Mouse (Mus musculus) layer of hippocampus, adult 18-20 months (tissue): ENCODE results near the gene Csrnp3. TPM values are rescaled to one million over a fixed set of nuclear protein-coding genes. Genes with fewer than 3 reads are reported as not detected.
"Not testable (repeated sequence)": the region's sequence is repeated elsewhere in the genome, so short reads cannot be mapped to it uniquely, and the experiment has no call there.

ENCODE experiments used
- DNase-seq, 2 experiments: peaks; one replicate each; pipeline ENCODE4 v3.0.0; 2022; ENCODE audit warnings: low spot score in 2 of 2
- long read RNA-seq: library from polyadenylated mRNA; stranded (forward); transcript quantifications from one replicate; pipeline ENCODE4 v2.0.0, GENCODE M21; 2021
- total RNA-seq, 2 experiments: library from RNA; stranded (reverse); gene quantifications; 2 replicates each; pipeline ENCODE4 v1.2.3; 2021

Csrnp3 gene
- 10 to 100 TPM; 74.2 to 76.7 TPM for total RNA-seq
- long read RNA-seq, full-length matches to known transcripts: 11 of 21 reads
- long read RNA-seq, partial matches to known transcripts: 1 of 21 reads
- long read RNA-seq, other reads (novel, unspliced or antisense): 9 of 21 reads

GRCm38 (mm10) chr2:65845551-65845950 lies at the start of gene Csrnp3:
Gene Csrnp3, plus strand, starts transcription at chr2:65845767.
- DNase-seq: peak; percentile 76 to 85

DNA sequence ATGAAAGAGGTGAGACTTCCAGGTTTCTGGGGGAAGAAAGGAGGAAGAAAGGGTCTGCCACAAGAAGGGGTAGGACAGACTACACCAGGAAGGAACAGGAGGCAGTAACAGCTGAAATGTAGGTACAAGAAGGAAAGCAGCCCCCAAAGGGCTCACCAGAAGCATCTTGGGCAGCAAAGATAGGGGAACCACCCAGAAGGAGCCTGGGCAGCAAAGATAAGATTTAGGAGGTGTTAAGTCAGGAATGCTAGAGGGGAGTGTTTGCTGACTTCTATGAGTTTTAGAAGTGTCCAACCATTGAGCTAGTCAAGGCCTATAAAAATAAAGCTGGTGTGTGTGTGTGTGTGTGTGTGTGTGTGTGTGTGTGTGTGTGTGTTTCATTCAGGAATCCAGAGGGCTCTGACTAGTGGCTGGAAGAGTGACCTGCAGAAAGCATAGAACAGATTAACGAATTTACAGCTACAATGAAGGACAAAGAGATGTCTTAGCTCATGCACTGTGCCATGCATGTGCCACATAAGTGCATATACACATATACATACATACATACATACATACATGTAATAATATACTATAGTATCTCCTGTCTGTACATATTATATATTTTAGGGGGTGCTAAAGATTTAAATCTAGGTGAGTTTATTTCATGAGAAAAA lies 44.4 kb upstream of the Csrnp3 start:
- DNase-seq: no peak

DNA sequence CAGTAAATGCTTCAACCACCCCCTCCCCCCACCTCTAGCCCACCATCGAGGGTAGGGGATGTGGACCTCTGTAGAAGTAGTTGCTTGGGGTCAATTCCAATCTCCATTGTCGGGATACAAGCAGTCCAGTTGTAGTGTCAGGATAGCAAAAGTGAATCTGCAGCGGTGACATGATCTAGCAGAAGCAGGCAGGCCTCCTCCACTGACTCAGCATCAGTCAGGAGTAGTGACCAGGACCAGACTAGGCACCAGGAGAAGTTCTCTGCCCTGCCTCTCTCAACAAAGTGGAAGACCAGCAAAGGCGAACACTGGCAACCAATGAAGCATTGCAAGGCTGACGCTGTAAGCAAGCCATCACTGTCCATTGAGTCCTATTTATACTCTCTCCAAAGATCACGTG lies 39.0 kb upstream of the Csrnp3 start:
- DNase-seq: no peak

GRCm38 (mm10) chr2:65811203-65811602 lies 34.4 kb upstream of the Csrnp3 start:
- DNase-seq: not testable (repeated sequence)

GRCm38 (mm10) chr2:65818080-65818796 lies 27.3 kb upstream of the Csrnp3 start:
- DNase-seq: peak in 1 of 2 experiments; percentile 47

GRCm38 (mm10) chr2:65820114-65820769 lies 25.3 kb upstream of the Csrnp3 start:
- no peak for DNase-seq

DNA sequence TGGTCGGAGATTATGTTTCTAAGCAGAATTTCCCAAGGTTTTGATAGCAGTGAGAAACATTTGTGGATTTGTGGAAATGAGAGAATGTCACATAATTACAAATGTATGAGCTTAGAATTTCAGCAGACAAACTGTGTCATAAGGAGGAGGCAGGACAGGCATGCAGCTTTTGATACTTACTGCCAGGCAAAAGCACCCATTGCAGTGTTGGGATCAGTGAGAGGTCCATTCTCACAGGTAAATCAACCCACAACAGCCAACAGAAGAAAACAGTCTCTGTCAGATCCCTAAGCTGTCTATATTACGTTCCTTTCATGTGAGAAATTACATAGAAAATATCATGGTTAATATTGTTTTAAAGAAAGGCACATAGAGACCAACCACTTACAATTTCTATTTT lies 19.3 kb upstream of the Csrnp3 start:
- no peak for DNase-seq

- peak in 1 of 2 experiments; percentile 50 for DNase-seq
Measured at GRCm38 (mm10) chr2:65826801-65827200, 18.8 kb upstream of the Csrnp3 start.

DNA sequence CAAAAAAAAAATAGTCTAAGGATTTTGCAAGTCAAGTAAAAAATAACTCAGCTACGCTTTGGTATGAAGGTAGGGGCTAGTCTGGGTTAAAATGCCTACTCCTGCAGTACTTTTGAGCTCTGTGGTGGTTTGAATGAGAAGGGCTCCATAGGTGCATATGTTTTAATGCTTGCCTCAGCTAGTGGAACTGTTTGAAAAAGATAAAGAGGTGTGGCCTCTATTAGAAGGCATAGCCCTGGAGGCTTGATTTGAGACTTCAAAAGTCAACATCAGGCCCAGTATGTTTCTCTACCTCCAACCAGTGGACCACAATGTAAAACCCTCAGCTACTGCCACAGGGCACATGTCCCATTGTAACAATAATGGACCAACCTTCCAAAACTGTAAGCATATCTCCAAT lies 16.9 kb upstream of the Csrnp3 start:
- DNase-seq: no peak

- peak; percentile 74 to 88 for DNase-seq
Measured at GRCm38 (mm10) chr2:65832738-65833395, 12.7 kb upstream of the Csrnp3 start.

- DNase-seq: no peak
Measured at GRCm38 (mm10) chr2:65833421-65833820, 12.1 kb upstream of the Csrnp3 start.

DNA sequence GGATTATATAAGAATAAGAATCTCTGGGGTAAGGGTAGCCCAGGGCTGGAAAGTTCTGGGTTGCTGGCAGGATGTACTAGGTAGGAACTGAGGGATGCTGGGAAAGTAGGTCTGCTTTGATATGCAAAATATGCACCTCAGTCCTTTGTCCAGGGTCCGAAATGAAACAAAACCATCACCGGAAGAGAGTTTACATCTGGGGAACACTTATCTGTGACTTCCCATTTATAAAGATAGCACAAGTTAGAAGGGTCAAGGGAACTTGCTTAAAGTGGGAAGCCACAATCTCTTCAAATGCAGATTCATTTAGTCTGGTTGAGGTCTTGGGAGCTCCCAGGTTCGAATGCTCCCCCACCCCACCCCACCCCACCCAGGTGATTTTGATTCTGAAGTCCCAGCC lies 4.0 kb upstream of the Csrnp3 start:
- no peak for DNase-seq

GRCm38 (mm10) chr2:65842356-65842755 lies 3.2 kb upstream of the Csrnp3 start:
- DNase-seq: no peak

- peak in 1 of 2 experiments; percentile 54 for DNase-seq
Measured at GRCm38 (mm10) chr2:65846000-65846755, 611 bp downstream of the Csrnp3 start.

DNA sequence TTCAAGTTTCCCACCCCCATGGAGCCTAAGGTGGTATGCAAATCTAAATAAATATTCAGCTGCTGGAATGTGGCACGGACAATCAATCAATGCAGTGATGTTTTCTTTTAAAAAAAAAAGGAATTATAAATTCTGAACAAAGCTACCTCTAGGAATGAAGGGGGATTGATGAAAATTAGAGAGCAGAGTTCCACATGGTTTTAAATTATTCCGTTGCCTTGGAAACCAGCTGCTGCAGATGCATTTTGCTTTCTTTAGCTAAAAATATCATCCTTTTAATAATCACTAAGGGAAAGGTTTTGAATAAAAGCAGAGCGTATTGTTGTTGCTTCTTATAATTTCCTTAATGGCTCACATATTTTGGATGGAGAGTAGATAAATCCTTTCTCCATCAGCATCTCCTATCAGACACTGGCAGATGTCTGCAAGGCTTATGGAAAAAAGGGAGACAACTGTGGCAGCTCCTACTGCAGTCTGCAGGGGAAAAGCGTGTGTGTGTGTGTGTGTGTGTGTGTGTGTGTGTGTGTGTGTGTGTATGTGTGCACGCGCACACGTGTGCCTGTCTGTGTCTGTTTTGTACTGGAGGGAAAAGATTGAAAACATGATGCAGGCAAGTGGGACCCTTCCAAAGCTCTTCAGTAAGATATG lies 2.0 kb downstream of the Csrnp3 start:
- DNase-seq: peak in 1 of 2 experiments; percentile 21

- peak in 1 of 2 experiments; percentile 32 for DNase-seq
Measured at GRCm38 (mm10) chr2:65848706-65849105, 3.1 kb downstream of the Csrnp3 start.

DNA sequence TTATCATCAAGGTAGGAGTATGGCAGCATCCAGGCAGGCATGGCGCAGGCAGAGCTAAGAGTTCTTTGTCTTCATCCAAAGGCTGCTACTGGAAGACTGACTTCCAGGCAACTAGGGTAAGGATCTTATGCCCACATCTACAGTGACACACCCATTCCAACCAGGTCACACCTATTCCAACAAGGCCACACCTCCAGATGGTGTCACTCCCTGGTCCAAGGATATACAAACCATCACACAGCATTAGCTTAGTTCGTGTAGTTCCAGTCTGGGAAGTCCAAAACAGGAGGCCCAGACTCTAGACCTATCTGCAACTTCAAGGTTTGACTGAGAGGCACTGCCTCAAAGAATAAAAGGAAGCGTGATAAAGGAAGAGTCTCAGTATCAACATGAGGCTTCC lies 4.7 kb downstream of the Csrnp3 start:
- not testable (repeated sequence) for DNase-seq

GRCm38 (mm10) chr2:65856791-65857190 lies 11.2 kb downstream of the Csrnp3 start:
- DNase-seq: no peak

DNA sequence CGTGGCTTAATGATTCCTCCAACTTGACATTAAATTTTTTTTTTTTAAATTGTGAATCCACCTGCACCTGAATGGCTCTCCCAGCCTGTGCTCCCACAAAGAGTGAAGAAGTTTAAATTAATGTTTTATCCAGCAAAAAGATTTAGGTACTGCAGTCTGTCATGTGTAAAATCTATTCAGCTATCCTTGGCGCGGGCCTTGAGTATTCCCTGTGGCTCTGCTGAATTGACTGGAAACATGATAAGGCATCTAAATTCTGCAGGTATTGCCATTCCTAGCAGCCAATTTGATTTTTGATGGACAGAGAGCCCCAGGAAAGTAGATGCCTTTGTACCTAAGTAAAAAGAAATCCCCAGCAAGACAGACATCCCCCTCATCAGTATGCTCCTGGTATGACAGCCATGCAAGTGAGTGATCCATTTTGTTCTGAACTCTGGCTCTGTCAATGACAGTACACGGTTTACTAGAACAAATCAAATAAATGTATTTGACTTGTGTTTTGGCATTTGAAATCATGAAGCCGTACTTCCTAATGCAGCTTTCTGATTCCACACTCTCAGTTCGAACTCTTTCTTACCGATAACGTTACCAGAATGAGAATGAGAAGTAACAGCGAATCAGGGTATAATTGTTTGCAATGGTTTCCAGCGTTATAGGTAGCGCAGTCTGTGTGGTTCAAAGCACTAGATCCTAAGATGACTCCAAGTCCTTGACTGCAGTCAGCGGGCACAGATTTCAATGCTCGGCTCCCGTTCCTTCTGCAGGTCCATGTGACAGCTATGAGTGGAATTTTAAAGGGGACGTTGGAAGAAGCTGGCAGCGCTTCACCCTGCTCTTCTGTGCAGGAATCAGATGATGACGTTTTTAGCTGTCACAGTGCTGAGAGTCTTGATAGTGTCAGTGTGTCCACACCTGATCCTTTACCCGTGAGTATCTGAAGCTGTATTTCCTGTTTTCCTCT lies 14.5 kb downstream of the Csrnp3 start:
- DNase-seq: peak; percentile 31 to 47
